Mouse (Mus musculus) lung, postnatal 0 days (tissue): ENCODE data around the gene R3hdm4. TPM values are rescaled to one million over a fixed set of nuclear protein-coding genes. Genes with fewer than 3 reads are reported as not detected.
"Not testable (repeated sequence)": the region's sequence is repeated elsewhere in the genome, so short reads cannot be mapped to it uniquely, and the experiment has no call there.

Source experiments
- ATAC-seq: fragments of 200-750 bp; cut with Nextera tagmentation; 2 replicates; pipeline ENCODE4 v1.8.0; 2017; ENCODE audit warnings: moderate library complexity
- DNase-seq: peaks from one replicate; pipeline ENCODE4 v3.0.0-alpha.2; 2016; ENCODE audit warnings: low spot score
- H3K27ac ChIP-seq: fragments of 300-500 bp; sonication (generic); 2 replicates; pipeline ENCODE4 v1.5.1; 2014; ENCODE audit warnings: antibody characterized with exemption, mild to moderate bottlenecking, low read length, mixed read lengths
- H3K27me3 ChIP-seq: fragments of 300-500 bp; sonication (generic); replicated peaks from 2 replicates; pipeline ENCODE4 v1.6.1; 2014; ENCODE audit warnings: low read length, mixed read lengths; ENCODE audit not compliant: insufficient read depth
- H3K36me3 ChIP-seq: fragments of 300-500 bp; sonication (generic); 2 replicates; pipeline ENCODE4 v1.6.1; 2014; ENCODE audit warnings: low read length, mixed read lengths; ENCODE audit not compliant: insufficient read depth
- H3K4me1 ChIP-seq: fragments of 300-500 bp; sonication (generic); 2 replicates; pipeline ENCODE4 v1.6.1; 2014; ENCODE audit warnings: antibody characterized with exemption, low read depth, low read length, mixed read lengths; ENCODE audit not compliant: insufficient read depth
- H3K4me2 ChIP-seq: fragments of 300-500 bp; sonication (generic); replicated peaks from 2 replicates; pipeline ENCODE4 v1.6.1; 2014; ENCODE audit warnings: low read depth, mild to moderate bottlenecking, low read length, moderate library complexity, mixed read lengths
- H3K4me3 ChIP-seq: fragments of 300-500 bp; sonication (generic); 2 replicates; pipeline ENCODE4 v1.5.1; 2014; ENCODE audit warnings: low read depth, low read length
- H3K9ac ChIP-seq: fragments of 300-500 bp; sonication (generic); replicated peaks from 2 replicates; pipeline ENCODE4 v1.6.1; 2014; ENCODE audit warnings: low read depth, mild to moderate bottlenecking
- H3K9me3 ChIP-seq: fragments of 300-500 bp; sonication (generic); 2 replicates; pipeline ENCODE4 v1.6.1; 2016; ENCODE audit warnings: low read length, mixed read lengths
- CTCF ChIP-seq: IDR thresholded peaks from 2 replicates; pipeline ENCODE4 v1.5.1; 2016; ENCODE audit warnings: antibody characterized with exemption, mild to moderate bottlenecking
- EP300 ChIP-seq: IDR thresholded peaks from 2 replicates; pipeline ENCODE4 v1.6.1; 2016; ENCODE audit warnings: antibody characterized with exemption, mild to moderate bottlenecking, control low read depth
- WGBS: fragments of 180-500 bp; shearing (Covaris S2); extraction: QIAGEN DNeasy Blood & Tissue Kit; methylation state at CpG from one replicate; pipeline ENCODE4 v1.1.7; 2014; 5-methylcytosine and 5-hydroxymethylcytosine counted together
- polyA plus RNA-seq: library from polyadenylated mRNA; unstranded; fragments of >200 nt; fragmentation: Nextera tagmentation; extraction: Ambion mirVana; gene quantifications from 2 replicates; pipeline ENCODE4 v1.2.1, GENCODE M21; 2015

R3hdm4 gene
- polyA plus RNA-seq, 1 experiment from 2014 or later: 129 TPM

- peaks cover 23% of the 10 kb centered on the region; the same call in 1 of the 2 replicates for H3K36me3 ChIP-seq
- no peaks in the 10 kb centered on the region for H3K9me3 ChIP-seq
- no peak overlapping the region for H3K9ac ChIP-seq
- ATAC-seq: peak; percentile 13; the same call in 1 of the 2 replicates
- peak overlapping the region; percentile 20; the same call in 1 of the 2 replicates for H3K27ac ChIP-seq
- H3K4me2 ChIP-seq: no peak overlapping the region
- WGBS: 58% methylated on average over 19 of the region's 20 CpGs
- no peak for DNase-seq
- no peak overlapping the region for H3K4me3 ChIP-seq
- H3K27me3 ChIP-seq: no peaks in the 10 kb centered on the region
- no peak for TF ChIP-seq EP300
- no peak for TF ChIP-seq CTCF
- H3K4me1 ChIP-seq: no peaks in the 10 kb centered on the region; the same call in 1 of the 2 replicates
Measured at GRCm38 (mm10) chr10:79897316-79898245, 23.4 kb downstream of the R3hdm4 start.

- Histone ChIP-seq H3K4me3 (no peak overlapping the region), H3K9ac (no peak overlapping the region), H3K36me3 (0 out of 2 replicates have a peak, but pooled peaks cover 18% of the 10 kb centered on the region), H3K9me3 (no peaks in the 10 kb centered on the region), H3K27me3 (no peaks in the 10 kb centered on the region), H3K4me2 (no peak overlapping the region), H3K27ac (peak overlapping the region; percentile 20), H3K4me1 (no peaks in the 10 kb centered on the region; the same call in 1 of the 2 replicates)
- DNase-seq (peak; percentile 54), ATAC-seq (peak; percentile 76)
- 73% methylated on average over 13 of the region's 13 CpGs for WGBS
- TF ChIP-seq CTCF (no peak), EP300 (no peak)
Measured at GRCm38 (mm10) chr10:79896814-79897213, 24.2 kb downstream of the R3hdm4 start.

- no peaks in the 10 kb centered on the region for H3K27me3 ChIP-seq
- H3K4me3 ChIP-seq: no peak overlapping the region
- no peak overlapping the region; the same call in 1 of the 2 replicates for H3K27ac ChIP-seq
- DNase-seq: no peak
- no peaks in the 10 kb centered on the region for H3K9me3 ChIP-seq
- no peaks in the 10 kb centered on the region; the same call in 1 of the 2 replicates for H3K4me1 ChIP-seq
- WGBS: 68% methylated on average over 16 of the region's 16 CpGs
- H3K4me2 ChIP-seq: no peak overlapping the region
- ATAC-seq: no peak; the same call in 1 of the 2 replicates
- H3K36me3 ChIP-seq: 0 out of 2 replicates have a peak, but pooled peaks cover 18% of the 10 kb centered on the region
- no peak overlapping the region for H3K9ac ChIP-seq
- TF ChIP-seq CTCF (no peak), EP300 (no peak)
Measured at GRCm38 (mm10) chr10:79896306-79896705, 24.7 kb downstream of the R3hdm4 start.

- H3K4me1 ChIP-seq, H3K4me3 ChIP-seq, H3K9me3 ChIP-seq, H3K4me2 ChIP-seq, H3K9ac ChIP-seq, H3K27me3 ChIP-seq, H3K36me3 ChIP-seq, H3K27ac ChIP-seq: not testable (repeated sequence)
- peak; percentile 83 for DNase-seq
- 37% methylated on average over 22 of the region's 22 CpGs for WGBS
- peak; percentile 56 for ATAC-seq
- peak; percentile 87 for TF ChIP-seq CTCF
Measured at GRCm38 (mm10) chr10:79892451-79893118, 28.4 kb downstream of the R3hdm4 start.

- ATAC-seq: no peak
- no peaks in the 10 kb centered on the region for H3K27me3 ChIP-seq
- 46% methylated on average over 5 of the region's 5 CpGs for WGBS
- no peak within 1 kb of the TSS for H3K27ac ChIP-seq
- DNase-seq: no peak
- no peak for TF ChIP-seq EP300
- TF ChIP-seq CTCF: no peak
- no peak within 1 kb of the TSS for H3K4me3 ChIP-seq
- H3K36me3 ChIP-seq: no peaks in the 10 kb centered on the region
- no peaks in the 10 kb centered on the region for H3K9me3 ChIP-seq
- no peak within 1 kb of the TSS for H3K4me2 ChIP-seq
- no peak within 1 kb of the TSS for H3K9ac ChIP-seq
- H3K4me1 ChIP-seq: no peaks in the 10 kb centered on the region; the same call in 1 of the 2 replicates
Measured at GRCm38 (mm10) chr10:79890670-79891069, 30.3 kb downstream of the R3hdm4 start, which contains the start of gene Cfd. Gene Cfd (plus strand): TSS chr10:79890853.

GRCm38 (mm10) chr10:79889386-79889785 lies 31.6 kb downstream of the R3hdm4 start:
- WGBS: 30% methylated on average over 2 of the region's 2 CpGs
- Histone ChIP-seq H3K4me1 (peaks cover 2% of the 10 kb centered on the region; the same call in 1 of the 2 replicates), H3K27ac (no peak overlapping the region), H3K9me3 (no peaks in the 10 kb centered on the region), H3K9ac (no peak overlapping the region), H3K4me2 (no peak overlapping the region), H3K36me3 (no peaks in the 10 kb centered on the region), H3K4me3 (no peak overlapping the region), H3K27me3 (no peaks in the 10 kb centered on the region)
- DNase-seq (peak; percentile 65), ATAC-seq (no peak)
- TF ChIP-seq EP300: no peak
- TF ChIP-seq CTCF: no peak
